Mouse (Mus musculus) cerebellum, postnatal 25 days (tissue): ENCODE data around the gene Gramd1b.
"Not testable (repeated sequence)": the region's sequence is repeated elsewhere in the genome, so short reads cannot be mapped to it uniquely, and the experiment has no call there.

Experiments
- DNase-seq, 2 experiments: peaks; one replicate each; pipeline ENCODE4 v3.0.0; 2021; ENCODE audit warnings: mixed read lengths in 2 of 2

Gene Gramd1b

GRCm38 (mm10) chr9:40511970-40512369, 19.2 kb downstream of the Gramd1b start:
- no peak for DNase-seq

DNA sequence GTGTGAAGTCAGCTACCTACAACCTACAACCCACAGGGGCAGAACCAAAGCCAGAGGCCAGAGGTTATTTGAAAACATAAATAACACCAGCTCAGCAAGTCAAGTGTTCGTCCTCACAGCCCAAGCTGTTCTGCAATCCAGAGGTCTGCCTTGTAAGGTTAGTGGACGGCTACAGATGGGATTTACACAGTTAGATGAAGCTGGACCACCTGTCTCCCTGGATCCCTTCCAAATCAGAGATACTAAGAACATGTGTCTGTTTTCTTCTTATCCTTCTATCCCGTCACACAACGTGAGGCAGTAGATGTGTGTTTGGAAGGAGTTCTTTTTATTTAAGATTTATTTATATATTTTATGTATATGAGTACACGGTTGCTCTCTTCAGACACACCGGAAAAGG, 21.7 kb downstream of the Gramd1b start:
- peak; percentile 45 to 56 for DNase-seq

- DNase-seq = peak in 1 of 2 experiments; percentile 45
Measured at GRCm38 (mm10) chr9:40506576-40506975, 24.6 kb downstream of the Gramd1b start.

DNA sequence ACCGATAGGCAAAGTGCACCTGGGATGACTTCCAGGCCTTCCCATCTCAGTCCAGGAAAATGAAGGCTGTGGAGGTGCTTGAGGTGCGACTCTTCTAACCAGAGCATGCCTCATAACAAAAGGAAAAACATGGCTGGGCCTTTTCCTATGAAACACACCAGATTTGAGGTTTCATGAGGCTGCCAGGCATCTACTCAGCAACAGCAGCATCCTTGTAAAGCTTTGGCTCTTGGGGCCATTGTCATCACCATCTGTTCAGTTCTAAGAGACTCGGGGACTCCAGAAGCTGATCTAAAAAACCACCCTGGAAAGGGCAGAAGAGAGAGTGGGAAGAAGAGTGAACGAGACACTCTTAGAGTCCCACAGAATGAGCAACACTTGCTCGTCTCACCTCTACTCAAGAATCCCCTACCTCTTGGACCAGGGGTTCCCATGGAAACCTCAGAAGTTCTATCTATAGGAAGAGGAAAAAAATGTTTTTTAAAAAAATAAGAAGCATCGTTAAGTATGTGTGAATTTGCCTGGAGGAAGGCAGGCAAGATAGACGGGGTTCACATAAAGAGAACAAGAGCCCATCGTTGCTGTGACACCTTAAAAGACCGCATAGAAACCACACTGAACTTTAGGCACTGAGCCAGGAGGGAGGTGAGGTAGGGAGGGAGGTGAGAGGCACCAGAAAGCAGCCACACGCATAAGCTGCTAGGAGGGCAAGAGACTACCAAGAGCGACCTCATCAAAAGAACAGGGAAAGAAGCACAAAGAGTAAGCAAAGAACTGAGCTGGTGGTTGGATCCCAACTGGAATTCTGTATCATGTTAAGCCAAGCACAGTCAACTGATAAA, 25.5 kb downstream of the Gramd1b start:
- DNase-seq = peak; percentile 48 to 51

GRCm38 (mm10) chr9:40504886-40505285, 26.3 kb downstream of the Gramd1b start:
- DNase-seq = no peak

DNA sequence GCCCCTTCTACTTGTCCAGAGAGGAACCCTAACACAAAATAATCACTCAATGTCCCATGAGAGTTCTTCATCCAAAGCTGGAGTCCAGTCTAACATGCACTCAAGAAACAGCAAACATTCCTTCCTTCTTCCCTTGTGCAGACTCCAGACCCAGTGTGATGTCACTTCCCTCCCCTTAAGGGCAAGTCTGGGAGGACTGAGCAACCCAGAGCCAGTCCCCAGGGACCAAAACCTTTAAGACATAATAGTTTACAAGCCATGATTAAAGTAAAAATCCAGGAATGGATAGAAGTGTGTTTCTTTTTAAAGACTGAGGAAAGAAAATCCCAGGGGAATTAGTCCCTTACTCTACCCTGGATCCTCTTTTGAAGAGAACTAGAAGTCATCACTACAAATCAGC, 30.5 kb downstream of the Gramd1b start:
- no peak for DNase-seq

DNA sequence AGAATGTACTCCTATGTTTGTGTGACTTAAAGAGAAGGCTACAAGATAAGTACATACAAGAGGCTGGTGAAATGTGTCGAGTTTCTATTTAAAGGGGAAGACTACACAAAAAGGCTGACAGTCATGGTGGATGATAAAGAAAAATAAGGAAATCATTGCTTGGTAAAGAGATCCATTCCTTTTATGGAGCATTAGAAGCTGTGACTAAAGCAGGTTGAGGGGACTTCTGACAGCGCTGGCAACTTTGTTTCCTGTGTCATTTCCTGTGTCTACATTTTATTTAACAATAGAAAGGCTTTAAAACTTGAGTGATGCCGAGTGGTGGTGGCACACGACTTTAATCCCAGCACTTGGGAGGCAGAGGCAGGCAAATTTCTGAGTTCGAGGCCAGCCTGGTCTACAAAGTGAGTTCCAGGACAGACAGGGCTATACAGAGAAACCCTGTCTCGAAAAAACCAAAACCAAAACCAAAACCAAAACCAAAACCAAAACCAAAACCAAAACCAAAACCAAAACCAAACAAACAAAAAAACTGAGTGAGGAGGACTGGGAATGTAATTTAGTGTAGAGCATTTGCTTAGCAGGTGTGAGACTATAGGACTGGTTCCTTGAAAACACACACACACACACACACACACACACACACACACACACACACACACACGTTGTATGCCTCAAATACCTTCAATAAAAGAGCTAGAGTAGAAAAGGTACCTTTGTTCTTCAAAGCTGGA, 48.7 kb downstream of the Gramd1b start:
- not testable (repeated sequence) for DNase-seq

GRCm38 (mm10) chr9:40481271-40481670, 49.9 kb downstream of the Gramd1b start:
- peak in 1 of 2 experiments; percentile 27 for DNase-seq

- DNase-seq = peak in 1 of 2 experiments; percentile 38
Measured at GRCm38 (mm10) chr9:40479333-40479732, 51.9 kb downstream of the Gramd1b start.

DNA sequence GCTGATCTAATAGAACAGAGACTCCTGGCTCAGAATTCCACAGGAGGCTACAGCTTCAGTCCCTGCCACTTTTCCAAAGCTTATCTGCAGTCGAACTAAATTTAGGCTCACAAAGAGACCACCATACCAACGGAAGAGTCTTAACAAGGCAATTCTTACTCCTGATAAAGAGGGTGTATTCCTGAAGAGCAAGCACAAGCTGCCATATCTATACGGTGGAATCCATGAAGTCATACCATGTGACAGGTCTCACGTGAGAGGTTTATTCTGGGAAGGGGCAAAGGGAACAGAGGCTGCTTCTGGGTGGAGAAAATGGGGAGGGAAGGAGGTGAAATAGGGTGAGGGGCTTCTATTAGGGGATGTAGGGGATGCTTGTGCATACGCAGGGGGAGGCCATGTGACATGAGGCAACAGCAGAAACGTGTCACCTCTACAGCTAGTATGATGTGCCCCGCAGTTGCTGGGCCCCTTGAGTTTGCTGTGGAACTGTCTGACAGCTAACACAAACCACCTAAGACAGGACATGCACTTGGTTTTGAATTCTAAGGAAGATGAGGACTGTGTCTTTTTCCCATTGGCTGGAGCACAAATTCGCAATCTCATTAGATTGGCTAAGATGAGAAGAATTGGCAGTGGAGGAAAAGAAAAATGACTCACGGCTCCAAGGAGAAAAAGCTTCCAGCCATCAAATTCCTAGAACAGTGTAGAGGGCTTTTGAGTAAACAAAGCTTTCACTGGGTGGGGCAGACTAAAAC, 52.9 kb downstream of the Gramd1b start:
- DNase-seq = no peak

DNA sequence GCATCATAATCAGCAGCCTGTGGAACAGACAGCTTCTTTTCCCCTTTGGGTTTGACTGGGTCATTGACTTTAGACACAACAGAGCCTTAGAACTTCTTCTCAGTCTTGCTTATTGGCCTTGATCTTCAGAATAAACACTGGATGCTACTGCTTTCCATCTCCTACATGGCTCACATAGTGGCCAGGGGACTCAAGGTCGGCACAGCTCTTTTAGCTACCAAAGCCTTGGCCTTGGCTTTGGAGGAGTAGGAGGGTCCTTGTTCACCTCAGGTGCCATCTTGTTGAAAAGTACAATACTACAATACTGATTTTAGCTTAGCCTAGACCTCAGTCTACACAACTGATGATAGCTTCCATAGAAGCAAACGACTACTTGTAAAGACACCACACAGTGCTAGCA, 53.6 kb downstream of the Gramd1b start:
- no peak for DNase-seq

GRCm38 (mm10) chr9:40476098-40476497, 55.1 kb downstream of the Gramd1b start:
- DNase-seq = no peak

GRCm38 (mm10) chr9:40472961-40473510, 58.1 kb downstream of the Gramd1b start:
- DNase-seq = no peak

DNA sequence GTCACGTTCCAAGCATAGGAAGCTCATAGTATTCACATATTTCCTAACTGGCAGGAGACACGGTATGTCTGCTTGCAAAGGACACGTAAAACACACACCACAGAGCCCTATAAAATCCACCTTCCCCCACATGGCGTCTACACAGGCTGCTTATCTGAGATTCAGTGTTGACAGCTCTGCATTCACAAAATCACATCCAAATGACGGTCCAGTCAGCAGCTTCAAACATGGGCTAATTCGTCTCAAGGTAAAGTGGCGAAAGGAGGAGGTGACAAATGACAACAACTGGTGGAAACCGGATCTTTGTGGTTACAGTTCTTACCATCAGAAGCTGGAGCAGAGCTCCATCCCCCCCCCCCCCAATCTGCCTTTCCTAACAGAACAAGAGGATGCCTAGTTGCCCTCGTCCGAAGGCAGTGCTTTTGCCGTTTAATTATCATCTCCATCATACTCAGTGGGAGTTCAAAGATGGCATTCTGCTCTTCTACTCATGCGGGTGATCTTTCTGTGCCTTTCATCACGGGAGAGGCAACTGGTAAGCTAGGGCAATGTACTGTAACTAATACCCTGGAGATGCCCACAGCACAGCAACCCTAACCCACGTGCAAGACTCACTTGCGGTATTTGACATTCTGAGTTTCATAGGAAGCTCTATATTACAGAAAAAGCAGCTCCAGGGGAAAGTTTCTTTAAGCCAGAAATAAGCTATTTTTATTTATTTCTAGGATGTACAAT, 61.6 kb downstream of the Gramd1b start:
- no peak for DNase-seq

DNA sequence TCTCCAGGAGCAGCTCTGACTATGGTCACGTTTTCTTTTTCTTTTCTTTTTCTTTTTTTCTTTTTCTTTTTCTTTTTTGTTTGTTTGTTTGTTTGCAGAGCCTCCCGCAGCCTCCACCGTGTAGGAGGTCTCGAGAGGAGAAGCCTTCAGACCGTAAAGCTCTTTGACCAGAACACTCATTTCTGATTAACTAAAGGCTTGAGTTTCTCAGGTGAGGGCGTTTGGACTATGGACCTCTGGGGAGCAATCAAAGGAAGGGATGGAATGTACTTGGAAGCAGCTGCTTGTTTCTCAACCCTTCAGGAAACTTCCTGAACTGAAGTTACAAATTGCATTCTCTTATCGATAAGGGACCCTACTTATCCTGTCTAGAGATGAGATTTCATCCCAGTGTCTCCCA, 64.4 kb downstream of the Gramd1b start:
- no peak for DNase-seq

DNA sequence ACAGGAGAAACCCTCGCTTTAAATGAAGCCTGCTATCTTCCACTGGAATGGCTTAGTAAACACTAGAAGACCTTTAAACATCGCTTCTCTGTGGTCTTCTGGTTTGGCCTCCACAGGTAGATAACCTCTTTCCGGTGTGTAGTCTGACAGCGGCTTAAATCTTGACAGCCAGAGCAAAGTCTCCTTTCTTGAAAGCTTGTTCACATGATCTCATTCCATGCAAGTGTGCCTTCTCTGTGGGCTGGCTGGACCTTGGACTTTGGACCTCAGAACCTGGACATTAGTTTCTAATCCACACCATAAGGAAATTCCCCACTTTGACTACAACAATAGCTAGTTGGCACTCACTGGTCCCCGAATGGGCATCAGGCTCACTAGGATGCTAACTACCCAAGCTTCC, 65.6 kb downstream of the Gramd1b start:
- DNase-seq = no peak

- no peak for DNase-seq
Measured at GRCm38 (mm10) chr9:40462401-40462800, 68.8 kb downstream of the Gramd1b start.

GRCm38 (mm10) chr9:40460781-40461180, 70.4 kb downstream of the Gramd1b start:
- DNase-seq = no peak

- DNase-seq = no peak
Measured at GRCm38 (mm10) chr9:40459304-40460280, 71.6 kb downstream of the Gramd1b start.

- no peak for DNase-seq
Measured at GRCm38 (mm10) chr9:40458559-40459303, 72.5 kb downstream of the Gramd1b start.
